Mouse (Mus musculus) stomach, postnatal 0 days (tissue): ENCODE results near the gene Ovol1. TPM values are rescaled to one million over a fixed set of nuclear protein-coding genes. Genes with fewer than 3 reads are reported as not detected.

Experiments
- ATAC-seq: fragments of 200-750 bp; cut with Nextera tagmentation; 2 replicates; pipeline ENCODE4 v1.8.0; 2017; ENCODE audit not compliant: low FRiP score, low TSS enrichment
- DNase-seq: peaks from one replicate; pipeline ENCODE4 v3.0.0-alpha.2; 2016; ENCODE audit warnings: low spot score
- H3K27ac ChIP-seq: fragments of 300-500 bp; sonication (generic); replicated peaks from 2 replicates; pipeline ENCODE4 v1.5.1; 2014; ENCODE audit warnings: mild to moderate bottlenecking, control low read depth
- H3K27me3 ChIP-seq: fragments of 300-500 bp; sonication (generic); 2 replicates; pipeline ENCODE4 v1.6.1; 2014; ENCODE audit warnings: low read length; ENCODE audit not compliant: control insufficient read depth, insufficient read depth
- H3K36me3 ChIP-seq: fragments of 300-500 bp; sonication (generic); 2 replicates; pipeline ENCODE4 v1.6.1; 2014; ENCODE audit warnings: low read length, mixed read lengths; ENCODE audit not compliant: control insufficient read depth, insufficient read depth
- H3K4me1 ChIP-seq: fragments of 300-500 bp; sonication (generic); replicated peaks from 2 replicates; pipeline ENCODE4 v1.6.1; 2014; ENCODE audit warnings: antibody characterized with exemption; ENCODE audit not compliant: control insufficient read depth, insufficient read depth
- H3K4me2 ChIP-seq: fragments of 300-500 bp; sonication (generic); replicated peaks from 2 replicates; pipeline ENCODE4 v1.6.1; 2014; ENCODE audit warnings: low read depth, mild to moderate bottlenecking, control low read depth, moderate library complexity
- H3K4me3 ChIP-seq: fragments of 300-500 bp; sonication (generic); 2 replicates; pipeline ENCODE4 v1.5.1; 2014; ENCODE audit warnings: low read depth, low read length, control low read depth
- H3K9ac ChIP-seq: fragments of 300-500 bp; sonication (generic); 2 replicates; pipeline ENCODE4 v1.6.1; 2014; ENCODE audit warnings: mild to moderate bottlenecking, low read length, control low read depth, mixed read lengths
- H3K9me3 ChIP-seq: fragments of 300-500 bp; sonication (generic); 2 replicates; pipeline ENCODE4 v1.6.1; 2016; ENCODE audit warnings: low read length; ENCODE audit not compliant: control insufficient read depth
- CTCF ChIP-seq: IDR thresholded peaks from 2 replicates; pipeline ENCODE4 v1.5.1; 2016; ENCODE audit warnings: antibody characterized with exemption, low read depth, mild to moderate bottlenecking, moderate library complexity
- EP300 ChIP-seq: optimal IDR thresholded peaks from 2 replicates; pipeline ENCODE3; 2016; ENCODE audit warnings: antibody characterized with exemption
- WGBS: fragments of 180-500 bp; shearing (Covaris S2); extraction: QIAGEN DNeasy Blood & Tissue Kit; methylation state at CpG from one replicate; pipeline ENCODE4 v1.1.7; 2014; 5-methylcytosine and 5-hydroxymethylcytosine counted together
- polyA plus RNA-seq: library from polyadenylated mRNA; unstranded; fragments of >200 nt; fragmentation: Nextera tagmentation; extraction: Ambion mirVana; gene quantifications from 2 replicates; pipeline ENCODE4 v1.2.1, GENCODE M21; 2015

The Ovol1 gene
- polyA plus RNA-seq, 1 experiment from 2014 or later, result 28.2 TPM

- 83% methylated on average over 8 of the region's 8 CpGs for WGBS
- ATAC-seq (no peak), DNase-seq (no peak)
- Histone ChIP-seq H3K4me1 (peaks cover 8% of the 10 kb centered on the region), H3K9me3 (no peaks in the 10 kb centered on the region), H3K4me2 (no peak overlapping the region), H3K4me3 (no peak overlapping the region), H3K27me3 (no peaks in the 10 kb centered on the region), H3K9ac (no peak overlapping the region), H3K36me3 (peaks cover 25% of the 10 kb centered on the region), H3K27ac (no peak overlapping the region)
- TF ChIP-seq CTCF (peak; percentile 10; the same call in 1 of the 2 replicates), EP300 (no peak)
Observed at GRCm38 (mm10) chr19:5606196-5606595, 45.8 kb upstream of the Ovol1 start.

GRCm38 (mm10) chr19:5605126-5605525, 44.7 kb upstream of the Ovol1 start:
- Histone ChIP-seq H3K4me3 (no peak overlapping the region), H3K9me3 (no peaks in the 10 kb centered on the region), H3K9ac (no peak overlapping the region), H3K4me1 (peaks cover 8% of the 10 kb centered on the region), H3K27ac (no peak overlapping the region), H3K4me2 (no peak overlapping the region), H3K36me3 (peaks cover 25% of the 10 kb centered on the region), H3K27me3 (no peaks in the 10 kb centered on the region)
- DNase-seq (no peak), ATAC-seq (no peak)
- 88% methylated on average over 7 of the region's 7 CpGs for WGBS
- TF ChIP-seq EP300 (no peak), CTCF (no peak)

GRCm38 (mm10) chr19:5603664-5604063, 43.2 kb upstream of the Ovol1 start:
- 86% methylated on average over 7 of the region's 7 CpGs for WGBS
- Histone ChIP-seq H3K36me3 (peaks cover 25% of the 10 kb centered on the region), H3K4me1 (peaks cover 4% of the 10 kb centered on the region), H3K4me2 (no peak overlapping the region), H3K4me3 (no peak overlapping the region), H3K9me3 (no peaks in the 10 kb centered on the region), H3K27me3 (no peaks in the 10 kb centered on the region), H3K27ac (no peak overlapping the region), H3K9ac (no peak overlapping the region)
- no peak for TF ChIP-seq CTCF
- TF ChIP-seq EP300, result no peak
- DNase-seq (no peak), ATAC-seq (no peak)

GRCm38 (mm10) chr19:5601752-5602541, 41.5 kb upstream of the Ovol1 start, which contains the start of gene Rnaseh2c:
Rnaseh2c (plus strand) TSS chr19:5601873.
- Histone ChIP-seq H3K9ac (peak within 1 kb of the TSS; percentile 85), H3K36me3 (peaks cover 22% of the 10 kb centered on the region), H3K4me1 (peaks cover 4% of the 10 kb centered on the region), H3K27ac (peak within 1 kb of the TSS; percentile 67), H3K27me3 (no peaks in the 10 kb centered on the region), H3K9me3 (no peaks in the 10 kb centered on the region), H3K4me2 (peak within 1 kb of the TSS; percentile 97), H3K4me3 (peak within 1 kb of the TSS; percentile 77)
- ATAC-seq (peak; percentile 79), DNase-seq (peak; percentile 76)
- TF ChIP-seq CTCF (no peak), EP300 (no peak)
- WGBS, result under 1% methylated on average over 62 of the region's 64 CpGs

- Histone ChIP-seq H3K4me2 (no peak overlapping the region), H3K27me3 (no peaks in the 10 kb centered on the region), H3K9me3 (no peaks in the 10 kb centered on the region), H3K4me1 (peaks cover 4% of the 10 kb centered on the region), H3K9ac (no peak overlapping the region), H3K27ac (no peak overlapping the region), H3K36me3 (0 out of 2 replicates have a peak, but pooled peaks cover 5% of the 10 kb centered on the region), H3K4me3 (no peak overlapping the region)
- DNase-seq (no peak), ATAC-seq (no peak)
- WGBS, result 80% methylated on average over 4 of the region's 4 CpGs
- TF ChIP-seq CTCF, result no peak
- TF ChIP-seq EP300, result no peak
Observed at GRCm38 (mm10) chr19:5599224-5599623, 38.8 kb upstream of the Ovol1 start.

- ATAC-seq, result no peak
- H3K4me2 ChIP-seq, result no peak overlapping the region
- no peak overlapping the region for H3K9ac ChIP-seq
- no peaks in the 10 kb centered on the region for H3K27me3 ChIP-seq
- no peak overlapping the region for H3K27ac ChIP-seq
- 84% methylated on average over 6 of the region's 6 CpGs for WGBS
- H3K4me1 ChIP-seq, result no peaks in the 10 kb centered on the region
- TF ChIP-seq CTCF (no peak), EP300 (no peak)
- no peak for DNase-seq
- H3K36me3 ChIP-seq, result no peaks in the 10 kb centered on the region
- H3K9me3 ChIP-seq, result no peaks in the 10 kb centered on the region
- H3K4me3 ChIP-seq, result no peak overlapping the region
Observed at GRCm38 (mm10) chr19:5591888-5592287, 31.4 kb upstream of the Ovol1 start.
